Mouse (Mus musculus) kidney, adult 9 months (tissue): ENCODE measurements at regions not wholly inside any gene's neighbourhood (a gene's known extent, or its start where the extent isn't known, plus 50 kb on each side); places are given as distances from the start of the nearest gene placed in this dataset.
A peak's percentile ranks its signal among the peaks of the same experiment; 100 is the strongest.

Experiments
- DNase-seq: peaks from one replicate; pipeline ENCODE4 v3.0.0; 2022

DNA sequence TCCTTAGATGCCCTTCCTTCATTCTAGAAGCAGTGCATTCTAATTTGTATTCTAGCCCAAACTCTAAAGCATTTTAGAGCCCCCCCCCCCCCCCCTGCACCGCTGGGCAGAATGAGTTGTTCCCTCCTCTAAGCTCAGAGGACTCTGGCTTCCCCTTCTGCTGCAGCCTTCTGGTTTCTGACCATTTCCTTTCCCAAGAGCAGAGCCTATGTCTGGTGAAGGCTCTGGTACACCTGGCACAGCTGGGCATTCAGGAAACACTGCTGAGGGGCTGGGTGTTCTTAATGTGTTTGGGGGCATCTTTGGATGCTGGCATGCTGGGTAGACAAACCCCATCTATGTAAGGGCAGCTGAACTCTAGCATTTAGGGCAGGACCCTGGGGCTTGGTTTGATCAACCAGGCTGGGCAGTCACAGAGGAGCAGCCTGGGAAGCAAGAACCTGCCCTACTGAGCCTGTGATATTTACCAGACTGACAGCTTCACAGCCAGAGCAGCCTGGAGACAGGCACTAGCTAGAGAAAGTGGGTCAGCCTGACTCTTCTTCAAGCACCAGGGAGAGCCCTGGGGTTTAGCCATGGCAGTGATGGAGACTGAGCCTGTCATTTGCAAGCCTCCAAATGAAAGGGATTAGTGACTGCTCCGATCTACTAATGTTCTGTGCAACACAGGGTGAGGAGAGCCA is 469.7 kb downstream of the Rps24 start:
- DNase-seq, result no peak

- no peak for DNase-seq
These were observed 470.5 kb downstream of the Rps24 start for GRCm38 (mm10) chr14:24957392-24957791.

- DNase-seq, result no peak
These were observed 471.9 kb downstream of the Rps24 start for GRCm38 (mm10) chr14:24958821-24959220.

- DNase-seq, result no peak
These were observed 472.5 kb downstream of the Rps24 start for GRCm38 (mm10) chr14:24959401-24959800.

DNA sequence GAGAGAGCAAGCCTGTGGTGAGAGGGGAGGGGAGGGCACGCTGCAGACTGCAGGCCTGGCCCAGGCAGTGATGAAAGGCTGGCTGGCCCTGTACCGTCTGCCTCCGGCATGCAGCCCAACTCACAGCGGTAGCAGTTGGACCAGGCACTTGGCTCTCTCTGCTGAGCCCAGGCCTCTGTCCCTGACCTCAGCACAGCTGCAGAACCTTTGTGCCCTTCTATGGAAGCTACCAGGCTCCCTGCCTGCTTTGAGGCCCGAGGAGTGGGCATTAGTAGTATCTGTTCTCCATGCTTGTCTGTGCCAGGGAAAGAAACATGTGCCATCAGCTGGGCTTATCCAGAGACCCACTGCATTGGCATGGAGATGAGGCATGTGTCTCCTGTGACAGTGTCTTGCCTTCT is 473.2 kb downstream of the Rps24 start:
- DNase-seq, result no peak

GRCm38 (mm10) chr14:24960875-24961274 is 473.9 kb downstream of the Rps24 start:
- DNase-seq, result no peak

GRCm38 (mm10) chr14:24961721-24962120 is 474.8 kb downstream of the Rps24 start:
- DNase-seq, result no peak

DNA sequence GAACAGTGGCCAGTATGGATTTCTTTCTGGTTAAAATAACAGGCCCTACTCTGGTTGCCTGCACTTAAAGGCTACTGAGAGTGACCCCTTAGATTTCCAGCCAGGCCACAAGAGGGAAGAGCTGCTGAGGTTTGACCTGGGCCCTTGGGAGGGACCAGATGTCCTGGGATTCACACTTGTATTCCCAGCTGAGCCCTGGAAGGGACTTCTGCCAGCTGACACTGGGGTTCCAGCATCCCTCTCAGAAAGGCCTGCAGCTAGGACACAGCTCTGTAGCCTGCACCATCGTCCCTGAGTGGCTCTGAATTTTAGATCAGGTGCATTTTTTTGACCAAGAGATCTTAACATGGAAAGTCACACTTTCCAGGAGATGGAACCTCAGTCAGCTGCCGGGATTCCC is 482.7 kb downstream of the Rps24 start:
- DNase-seq, result no peak

- DNase-seq, result no peak
These were observed 485.4 kb downstream of the Rps24 start for GRCm38 (mm10) chr14:24972357-24972756.

DNA sequence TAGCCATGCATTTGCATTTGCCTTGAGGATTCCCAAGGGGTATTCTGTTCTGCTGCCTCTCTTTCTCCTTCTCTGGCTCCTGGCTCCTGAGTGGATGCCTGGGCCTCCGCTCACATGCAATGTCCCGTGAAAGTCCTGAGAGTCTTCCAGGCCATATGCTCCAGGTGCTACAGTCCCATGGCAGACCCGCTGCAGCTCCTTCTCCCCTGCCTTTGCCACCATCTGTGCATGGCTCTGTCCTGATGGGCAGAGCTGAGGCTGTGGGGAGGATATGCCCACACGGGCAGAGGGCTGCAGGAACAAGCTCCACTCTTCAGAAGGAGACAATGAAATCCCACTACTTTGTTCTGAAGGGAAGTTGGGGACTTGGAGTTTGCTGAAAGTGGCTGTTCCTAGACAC is 485.9 kb upstream of the Zmiz1 start:
- no peak for DNase-seq

- DNase-seq, result no peak
These were observed 485.4 kb upstream of the Zmiz1 start for GRCm38 (mm10) chr14:24973591-24973990.

DNA sequence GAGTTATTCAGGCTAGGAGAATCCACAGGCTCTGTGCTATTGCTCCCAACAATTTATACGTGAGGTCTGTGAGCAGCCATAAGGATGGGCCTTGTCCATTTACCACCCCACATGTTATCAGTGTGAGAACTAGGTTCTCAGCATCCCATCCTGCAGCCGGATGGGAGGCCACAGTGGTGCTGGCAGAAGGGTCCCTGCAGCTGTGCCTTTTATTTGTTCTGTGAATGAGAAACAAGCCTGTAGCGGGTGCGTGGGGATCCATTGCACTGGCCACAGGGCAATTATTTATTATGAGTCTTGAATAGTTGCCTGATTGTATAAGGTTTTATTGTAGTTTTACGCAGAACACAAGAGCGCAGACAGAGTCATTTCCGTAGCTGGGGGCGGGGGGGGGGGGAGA is 476.5 kb upstream of the Zmiz1 start:
- no peak for DNase-seq

DNA sequence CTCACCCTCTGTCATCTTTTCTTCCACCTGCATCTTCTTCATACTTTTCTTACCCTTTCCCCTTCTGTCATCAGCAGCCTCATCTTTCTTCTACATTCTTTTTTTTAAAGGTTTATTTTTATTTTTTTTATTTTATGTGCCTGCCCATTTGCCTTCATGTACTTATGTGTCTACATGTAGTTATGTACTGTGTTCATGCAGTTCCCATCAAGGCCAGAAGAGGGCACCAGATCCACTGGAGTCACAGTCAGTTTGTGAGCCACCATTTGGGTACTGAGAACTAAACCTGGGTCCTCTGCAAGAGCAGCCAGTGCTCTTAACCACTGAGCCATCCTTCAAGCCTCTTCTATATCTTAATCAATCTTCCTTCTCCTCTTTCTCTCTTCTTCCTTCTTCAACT is 475.7 kb upstream of the Zmiz1 start:
- DNase-seq, result peak; percentile 25

DNA sequence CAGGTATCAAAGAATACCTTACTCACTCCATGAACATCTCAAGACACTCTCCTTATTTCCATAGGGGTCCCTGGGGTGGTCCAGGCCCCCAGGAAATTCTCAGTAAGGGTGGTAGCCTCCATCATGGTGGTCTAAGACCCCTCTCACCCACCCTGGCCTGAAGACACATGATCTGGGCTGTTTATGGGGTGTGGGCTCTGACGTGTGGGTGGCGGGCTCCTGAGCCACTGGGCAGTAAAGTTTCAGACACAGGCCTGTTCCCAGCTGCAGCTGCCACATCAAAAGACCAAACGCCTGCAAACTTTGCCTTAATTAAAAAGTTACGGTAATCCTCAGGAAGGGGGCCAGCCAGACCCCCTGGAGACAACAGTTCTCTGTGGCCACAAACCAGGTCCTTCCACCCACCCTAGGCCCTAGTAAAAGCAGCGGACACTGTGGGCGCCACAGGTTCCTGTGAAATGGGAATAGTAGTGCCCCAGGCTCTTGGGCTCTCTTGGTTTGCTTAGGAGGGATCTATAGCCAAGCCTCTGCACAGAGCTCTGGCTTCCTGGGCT is 473.1 kb upstream of the Zmiz1 start:
- DNase-seq, result no peak

GRCm38 (mm10) chr14:24986404-24986803 is 472.6 kb upstream of the Zmiz1 start:
- DNase-seq, result no peak

DNA sequence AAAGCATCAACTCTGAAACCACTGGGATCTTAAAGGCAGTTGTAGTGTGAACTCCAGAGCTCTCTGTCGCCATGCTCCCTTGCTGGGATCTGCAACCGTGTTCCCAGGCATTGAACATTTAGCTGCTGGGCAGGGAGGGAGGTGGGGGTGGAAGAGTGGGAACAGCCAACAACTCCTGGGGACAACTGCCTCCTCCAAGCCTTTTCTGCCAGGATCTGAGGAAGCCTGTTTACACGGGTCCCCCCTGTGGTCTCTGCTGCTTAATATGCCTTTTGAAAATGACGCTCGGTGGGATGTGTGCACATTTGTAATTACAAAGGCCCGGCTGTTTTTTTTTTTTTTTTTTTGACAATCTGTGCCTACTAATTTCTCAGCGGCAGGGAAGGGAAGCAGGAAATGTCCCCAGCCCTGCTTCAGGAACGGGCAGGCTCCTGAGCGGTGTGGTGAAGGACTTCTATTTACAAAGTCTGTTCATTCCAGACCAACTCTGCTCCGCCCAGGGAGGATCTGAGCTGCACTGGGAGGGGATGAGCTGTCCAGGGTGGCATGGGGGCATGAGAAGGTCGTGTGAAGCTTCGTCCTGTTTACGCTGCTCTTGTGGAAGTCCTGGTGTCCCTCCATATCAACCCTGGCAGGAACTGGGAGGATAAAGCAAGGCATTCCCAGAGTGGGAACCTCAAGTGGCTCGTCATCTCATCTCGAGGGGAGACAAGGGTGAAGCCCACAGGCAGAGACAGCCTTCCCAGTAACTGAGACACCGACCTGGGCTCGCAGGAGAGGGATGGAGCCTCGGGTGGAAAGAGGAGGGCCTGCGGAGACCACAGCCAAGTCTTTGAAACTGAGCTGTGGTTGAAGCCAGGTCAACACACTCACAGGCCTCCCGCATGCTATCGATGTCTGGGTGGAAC is 465.0 kb upstream of the Zmiz1 start:
- no peak for DNase-seq

DNA sequence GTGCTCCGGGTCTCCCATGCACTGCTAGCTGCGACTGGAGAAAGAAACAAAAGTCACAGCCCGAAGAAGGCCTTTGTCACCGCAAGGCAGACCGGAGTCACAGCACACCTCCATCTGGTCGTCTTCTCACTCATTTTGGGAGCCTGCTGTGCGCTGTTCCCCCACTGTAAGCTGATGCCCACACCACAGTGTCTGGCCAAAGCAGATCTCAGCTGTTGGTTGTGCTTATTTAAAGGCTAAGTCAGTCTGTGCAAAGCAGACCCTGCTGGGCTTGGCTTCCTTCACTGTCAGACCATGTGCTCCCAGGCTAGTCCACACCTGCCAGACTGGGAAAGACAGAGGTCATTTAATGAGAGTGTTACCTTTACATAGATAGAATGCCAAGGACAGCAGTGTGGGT is 463.8 kb upstream of the Zmiz1 start:
- no peak for DNase-seq

GRCm38 (mm10) chr14:24997786-24998509 is 461.0 kb upstream of the Zmiz1 start:
- DNase-seq, result no peak

DNA sequence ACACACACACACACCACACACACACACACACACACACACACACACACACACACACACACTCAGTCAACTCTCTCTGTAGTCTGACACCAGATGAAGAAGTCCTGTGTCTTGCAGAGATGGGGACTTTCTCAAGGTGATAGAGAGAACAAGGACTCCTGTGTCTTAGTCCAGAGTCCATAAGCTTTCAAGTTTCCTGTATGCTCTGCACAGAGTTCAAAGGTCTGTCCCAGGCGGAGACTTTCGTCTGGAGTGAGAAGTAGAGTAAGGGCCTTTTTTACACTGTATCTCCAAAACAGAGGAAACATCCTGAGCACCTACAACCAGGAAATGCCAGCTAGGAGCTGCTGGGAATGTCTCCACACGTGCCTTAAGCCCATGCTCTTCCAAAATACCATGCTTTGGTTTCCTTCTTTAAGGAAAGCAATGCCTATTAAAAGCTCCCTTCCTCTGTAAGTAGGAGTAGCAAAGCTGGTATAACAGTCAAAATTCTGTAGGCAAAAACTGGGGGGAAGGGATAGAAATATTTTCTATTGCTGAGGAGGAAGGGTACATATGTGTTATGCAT is 459.9 kb upstream of the Zmiz1 start:
- DNase-seq, result peak; percentile 57

- no peak for DNase-seq
These were observed 453.6 kb upstream of the Zmiz1 start for GRCm38 (mm10) chr14:25005241-25005946.

GRCm38 (mm10) chr14:25011926-25012325 is 447.1 kb upstream of the Zmiz1 start:
- DNase-seq, result no peak
